Mouse (Mus musculus): Measurements from ENCODE around the gene Exoc3. TPM values are rescaled to one million over a fixed set of nuclear protein-coding genes. Genes with fewer than 3 reads are reported as not detected.

Exoc3 gene
- polyA plus RNA-seq (2014; fragmentation: Nextera tagmentation; extraction: Ambion mirVana): 75.7 and 76.8 TPM in 2 replicates

- DNase-seq (ENCODE audit: low spot score): peak; percentile 91
- H3K27ac ChIP-seq (ENCODE audit: low read depth): peak within 1 kb of the TSS; percentile 88
- no peaks in the 10 kb centered on the region for H3K27me3 ChIP-seq (replicated peaks; ENCODE audit: control insufficient read depth, insufficient read depth, low read length)
- peaks cover 21% of the 10 kb centered on the region for H3K36me3 ChIP-seq (ENCODE audit: control insufficient read depth, insufficient read depth, low read length)
- no peaks in the 10 kb centered on the region for H3K9me3 ChIP-seq (ENCODE audit: control insufficient read depth, low read length)
- peak within 1 kb of the TSS; percentile 89 for H3K4me3 ChIP-seq (ENCODE audit: low read depth, low read length)
- ATAC-seq (replicated peaks; ENCODE audit: low FRiP score, low TSS enrichment, low read depth): peak; percentile 98
- peak within 1 kb of the TSS; percentile 58 for H3K4me2 ChIP-seq (ENCODE audit: low read length)
- peaks cover 10% of the 10 kb centered on the region for H3K4me1 ChIP-seq (replicated peaks; ENCODE audit: control insufficient read depth, insufficient read depth, low read length)
- WGBS: under 1% methylated on average over 39 of the region's 39 CpGs
- H3K9ac ChIP-seq (ENCODE audit: low read length): peak within 1 kb of the TSS; percentile 77
Measured at GRCm38 (mm10) chr13:74208317-74208985, at the start of gene Exoc3. Gene Exoc3, minus strand, starts transcription at chr13:74208732.

- H3K9me3 ChIP-seq (ENCODE audit: control insufficient read depth, low read length): no peaks in the 10 kb centered on the region
- H3K36me3 ChIP-seq (ENCODE audit: control insufficient read depth, insufficient read depth, low read length): no peaks in the 10 kb centered on the region
- H3K4me2 ChIP-seq (ENCODE audit: low read length): no peak overlapping the region
- H3K27me3 ChIP-seq (replicated peaks; ENCODE audit: control insufficient read depth, insufficient read depth, low read length): no peaks in the 10 kb centered on the region
- H3K27ac ChIP-seq (ENCODE audit: low read depth): no peak overlapping the region
- ATAC-seq (replicated peaks; ENCODE audit: low FRiP score, low TSS enrichment, low read depth): no peak
- no peak for DNase-seq (ENCODE audit: low spot score)
- H3K4me1 ChIP-seq (replicated peaks; ENCODE audit: control insufficient read depth, insufficient read depth, low read length): 0 out of 2 replicates have a peak, but pooled peaks cover 5% of the 10 kb centered on the region
- no peak overlapping the region for H3K4me3 ChIP-seq (ENCODE audit: low read depth, low read length)
- no peak overlapping the region for H3K9ac ChIP-seq (ENCODE audit: low read length)
Measured at GRCm38 (mm10) chr13:74246494-74246893, 38.0 kb upstream of the Exoc3 start.

GRCm38 (mm10) chr13:74245899-74246231, 37.3 kb upstream of the Exoc3 start:
- Histone ChIP-seq H3K4me3 (ENCODE audit: low read depth, low read length) (no peak overlapping the region), H3K36me3 (ENCODE audit: control insufficient read depth, insufficient read depth, low read length) (no peaks in the 10 kb centered on the region), H3K27me3 (replicated peaks; ENCODE audit: control insufficient read depth, insufficient read depth, low read length) (no peaks in the 10 kb centered on the region), H3K9me3 (ENCODE audit: control insufficient read depth, low read length) (no peaks in the 10 kb centered on the region), H3K4me2 (ENCODE audit: low read length) (peak overlapping the region; percentile 34; the same call in 1 of the 2 replicates), H3K4me1 (replicated peaks; ENCODE audit: control insufficient read depth, insufficient read depth, low read length) (0 out of 2 replicates have a peak, but pooled peaks cover 5% of the 10 kb centered on the region), H3K27ac (ENCODE audit: low read depth) (no peak overlapping the region), H3K9ac (ENCODE audit: low read length) (no peak overlapping the region)
- DNase-seq (ENCODE audit: low spot score) (no peak), ATAC-seq (replicated peaks; ENCODE audit: low FRiP score, low TSS enrichment, low read depth) (peak; percentile 43; the same call in 1 of the 2 replicates)
- WGBS: 62% methylated on average over 4 of the region's 4 CpGs

- Histone ChIP-seq H3K27ac (ENCODE audit: low read depth) (no peak overlapping the region), H3K27me3 (replicated peaks; ENCODE audit: control insufficient read depth, insufficient read depth, low read length) (no peaks in the 10 kb centered on the region), H3K9me3 (ENCODE audit: control insufficient read depth, low read length) (no peaks in the 10 kb centered on the region), H3K4me2 (ENCODE audit: low read length) (peak overlapping the region; percentile 34; the same call in 1 of the 2 replicates), H3K36me3 (ENCODE audit: control insufficient read depth, insufficient read depth, low read length) (no peaks in the 10 kb centered on the region), H3K9ac (ENCODE audit: low read length) (no peak overlapping the region), H3K4me1 (replicated peaks; ENCODE audit: control insufficient read depth, insufficient read depth, low read length) (0 out of 2 replicates have a peak, but pooled peaks cover 5% of the 10 kb centered on the region), H3K4me3 (ENCODE audit: low read depth, low read length) (no peak overlapping the region)
- peak; percentile 58 for DNase-seq (ENCODE audit: low spot score)
- ATAC-seq (replicated peaks; ENCODE audit: low FRiP score, low TSS enrichment, low read depth): peak; percentile 80
- WGBS: 31% methylated on average over 17 of the region's 17 CpGs
Measured at GRCm38 (mm10) chr13:74245214-74245898, 36.8 kb upstream of the Exoc3 start.

- no peaks in the 10 kb centered on the region for H3K4me1 ChIP-seq (replicated peaks; ENCODE audit: control insufficient read depth, insufficient read depth, low read length)
- no peaks in the 10 kb centered on the region for H3K9me3 ChIP-seq (ENCODE audit: control insufficient read depth, low read length)
- WGBS: 65% methylated on average over 7 of the region's 7 CpGs
- no peak overlapping the region for H3K4me2 ChIP-seq (ENCODE audit: low read length)
- H3K9ac ChIP-seq (ENCODE audit: low read length): no peak overlapping the region
- ATAC-seq (replicated peaks; ENCODE audit: low FRiP score, low TSS enrichment, low read depth): no peak
- no peak overlapping the region for H3K27ac ChIP-seq (ENCODE audit: low read depth)
- DNase-seq (ENCODE audit: low spot score): no peak
- no peaks in the 10 kb centered on the region for H3K36me3 ChIP-seq (ENCODE audit: control insufficient read depth, insufficient read depth, low read length)
- H3K27me3 ChIP-seq (replicated peaks; ENCODE audit: control insufficient read depth, insufficient read depth, low read length): no peaks in the 10 kb centered on the region
- no peak overlapping the region for H3K4me3 ChIP-seq (ENCODE audit: low read depth, low read length)
Measured at GRCm38 (mm10) chr13:74237574-74237973, 29.0 kb upstream of the Exoc3 start.

- Histone ChIP-seq H3K9ac (ENCODE audit: low read length) (no peak overlapping the region), H3K27ac (ENCODE audit: low read depth) (no peak overlapping the region), H3K4me2 (ENCODE audit: low read length) (no peak overlapping the region), H3K4me1 (replicated peaks; ENCODE audit: control insufficient read depth, insufficient read depth, low read length) (no peaks in the 10 kb centered on the region), H3K27me3 (replicated peaks; ENCODE audit: control insufficient read depth, insufficient read depth, low read length) (no peaks in the 10 kb centered on the region), H3K4me3 (ENCODE audit: low read depth, low read length) (no peak overlapping the region), H3K9me3 (ENCODE audit: control insufficient read depth, low read length) (no peaks in the 10 kb centered on the region), H3K36me3 (ENCODE audit: control insufficient read depth, insufficient read depth, low read length) (no peaks in the 10 kb centered on the region)
- DNase-seq (ENCODE audit: low spot score) (no peak), ATAC-seq (replicated peaks; ENCODE audit: low FRiP score, low TSS enrichment, low read depth) (no peak)
- 44% methylated on average over 1 of the region's 1 CpGs for WGBS
Measured at GRCm38 (mm10) chr13:74220659-74221058, 12.1 kb upstream of the Exoc3 start.

GRCm38 (mm10) chr13:74218441-74218840, 9.9 kb upstream of the Exoc3 start:
- DNase-seq (ENCODE audit: low spot score) (no peak), ATAC-seq (replicated peaks; ENCODE audit: low FRiP score, low TSS enrichment, low read depth) (no peak)
- no peak overlapping the region for H3K27ac ChIP-seq (ENCODE audit: low read depth)
- H3K4me3 ChIP-seq (ENCODE audit: low read depth, low read length): no peak overlapping the region
- H3K27me3 ChIP-seq (replicated peaks; ENCODE audit: control insufficient read depth, insufficient read depth, low read length): no peaks in the 10 kb centered on the region
- no peak overlapping the region for H3K4me2 ChIP-seq (ENCODE audit: low read length)
- H3K36me3 ChIP-seq (ENCODE audit: control insufficient read depth, insufficient read depth, low read length): no peaks in the 10 kb centered on the region
- H3K9me3 ChIP-seq (ENCODE audit: control insufficient read depth, low read length): no peaks in the 10 kb centered on the region
- H3K9ac ChIP-seq (ENCODE audit: low read length): no peak overlapping the region
- 72% methylated on average over 3 of the region's 3 CpGs for WGBS
- H3K4me1 ChIP-seq (replicated peaks; ENCODE audit: control insufficient read depth, insufficient read depth, low read length): no peaks in the 10 kb centered on the region

GRCm38 (mm10) chr13:74208986-74209345, 434 bp upstream of the Exoc3 start:
- Histone ChIP-seq H3K9me3 (ENCODE audit: control insufficient read depth, low read length) (no peaks in the 10 kb centered on the region), H3K4me3 (ENCODE audit: low read depth, low read length) (peak overlapping the region; percentile 89), H3K9ac (ENCODE audit: low read length) (peak overlapping the region; percentile 77), H3K27me3 (replicated peaks; ENCODE audit: control insufficient read depth, insufficient read depth, low read length) (no peaks in the 10 kb centered on the region), H3K4me2 (ENCODE audit: low read length) (peak overlapping the region; percentile 58), H3K36me3 (ENCODE audit: control insufficient read depth, insufficient read depth, low read length) (peaks cover 16% of the 10 kb centered on the region; the same call in 1 of the 2 replicates), H3K27ac (ENCODE audit: low read depth) (peak overlapping the region; percentile 88), H3K4me1 (replicated peaks; ENCODE audit: control insufficient read depth, insufficient read depth, low read length) (peaks cover 10% of the 10 kb centered on the region)
- peak; percentile 21; the same call in 1 of the 2 replicates for ATAC-seq (replicated peaks; ENCODE audit: low FRiP score, low TSS enrichment, low read depth)
- 14% methylated on average over 12 of the region's 12 CpGs for whole genome bisulfite sequencing
- no peak for DNase-seq (ENCODE audit: low spot score)

All from intestine, embryonic 14.5 days (tissue).